Mouse (Mus musculus) embryo, embryonic 11.5 days (tissue): ENCODE data around the gene Prrt1.

Experiments used
- DNase-seq: peaks from one replicate; pipeline ENCODE4 v3.0.0-alpha.2; 2012; ENCODE audit warnings: low read depth, low spot score

Gene Prrt1

GRCm38 (mm10) chr17:34649106-34649864 is 20.0 kb downstream of the Prrt1 start:
- DNase-seq, result no peak

- no peak for DNase-seq
These were observed 21.4 kb downstream of the Prrt1 start for GRCm38 (mm10) chr17:34650781-34651180.

DNA sequence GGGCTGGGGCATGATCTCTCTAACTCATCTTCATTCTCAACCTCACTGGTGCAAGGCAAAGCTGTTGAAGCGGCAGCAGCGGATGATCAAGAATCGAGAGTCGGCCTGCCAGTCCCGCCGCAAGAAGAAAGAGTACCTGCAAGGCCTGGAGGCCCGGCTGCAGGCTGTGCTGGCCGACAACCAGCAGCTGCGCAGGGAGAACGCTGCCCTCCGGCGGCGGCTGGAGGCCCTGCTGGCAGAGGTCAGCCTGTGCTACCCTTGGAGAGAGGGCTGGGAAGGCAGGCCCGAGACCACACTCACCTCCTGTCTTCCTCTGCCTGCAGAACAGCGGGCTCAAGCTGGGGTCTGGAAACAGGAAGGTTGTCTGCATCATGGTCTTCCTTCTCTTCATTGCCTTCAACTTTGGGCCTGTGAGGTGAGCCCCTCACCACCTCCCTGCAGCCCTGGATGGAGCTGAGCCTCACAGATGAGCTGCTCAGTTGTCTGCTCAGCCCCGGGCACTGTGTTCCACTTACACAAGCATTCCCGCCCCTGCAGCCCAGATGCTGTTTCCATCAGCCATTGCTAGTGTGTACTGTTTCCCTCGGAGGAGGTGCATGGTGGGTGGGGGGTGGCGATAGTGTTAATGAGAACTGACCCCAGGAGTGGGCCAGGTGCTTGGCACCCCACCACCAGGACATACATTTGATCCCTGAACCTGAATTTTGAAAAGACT is 22.3 kb downstream of the Prrt1 start:
- no peak for DNase-seq

- no peak for DNase-seq
These were observed 23.2 kb downstream of the Prrt1 start for GRCm38 (mm10) chr17:34652546-34652945.

GRCm38 (mm10) chr17:34652985-34653384 is 23.7 kb downstream of the Prrt1 start:
- no peak for DNase-seq

DNA sequence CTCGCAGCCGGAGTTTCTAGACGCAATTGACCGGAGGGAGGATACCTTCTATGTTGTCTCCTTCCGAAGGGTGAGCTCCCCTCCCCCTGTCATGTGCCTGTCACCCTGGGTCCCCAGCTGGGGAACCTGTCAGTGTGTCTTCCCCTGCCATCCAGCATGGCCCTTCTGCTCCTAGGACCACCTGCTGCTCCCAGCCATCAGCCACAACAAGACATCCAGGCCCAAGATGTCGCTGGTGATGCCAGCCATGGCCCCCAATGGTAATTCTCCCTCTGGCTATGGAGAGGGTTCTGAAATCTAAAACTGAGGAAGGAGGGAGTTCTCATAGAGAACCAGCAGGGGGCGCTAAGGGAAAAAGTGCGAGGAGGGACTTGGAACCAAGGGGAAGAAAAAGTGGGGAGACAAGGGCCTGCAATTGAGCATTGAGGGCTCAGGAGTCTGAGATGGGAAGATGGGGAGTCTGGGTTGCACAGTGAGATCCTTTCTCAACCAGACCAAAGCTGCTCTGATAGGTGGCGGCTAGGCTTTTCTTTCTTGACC is 24.5 kb downstream of the Prrt1 start:
- peak; percentile 54 for DNase-seq

DNA sequence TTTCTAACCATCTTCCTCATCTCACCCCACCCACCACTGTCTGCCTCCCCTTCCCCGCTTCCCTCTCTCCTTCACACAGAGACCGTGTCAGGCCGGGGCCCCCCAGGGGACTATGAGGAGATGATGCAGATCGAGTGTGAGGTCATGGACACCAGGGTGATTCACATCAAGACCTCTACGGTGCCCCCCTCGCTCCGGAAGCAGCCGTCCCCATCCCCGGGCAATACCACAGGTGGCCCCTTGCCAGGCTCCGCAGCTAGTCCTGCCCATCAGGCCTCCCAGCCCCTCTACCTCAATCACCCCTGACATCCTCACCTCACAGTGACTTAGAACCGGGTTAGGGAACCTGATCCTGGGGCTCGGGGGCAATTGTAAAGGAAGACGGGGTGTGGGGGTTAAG is 25.1 kb downstream of the Prrt1 start:
- DNase-seq, result no peak

GRCm38 (mm10) chr17:34655160-34655559 is 25.8 kb downstream of the Prrt1 start:
- no peak for DNase-seq

DNA sequence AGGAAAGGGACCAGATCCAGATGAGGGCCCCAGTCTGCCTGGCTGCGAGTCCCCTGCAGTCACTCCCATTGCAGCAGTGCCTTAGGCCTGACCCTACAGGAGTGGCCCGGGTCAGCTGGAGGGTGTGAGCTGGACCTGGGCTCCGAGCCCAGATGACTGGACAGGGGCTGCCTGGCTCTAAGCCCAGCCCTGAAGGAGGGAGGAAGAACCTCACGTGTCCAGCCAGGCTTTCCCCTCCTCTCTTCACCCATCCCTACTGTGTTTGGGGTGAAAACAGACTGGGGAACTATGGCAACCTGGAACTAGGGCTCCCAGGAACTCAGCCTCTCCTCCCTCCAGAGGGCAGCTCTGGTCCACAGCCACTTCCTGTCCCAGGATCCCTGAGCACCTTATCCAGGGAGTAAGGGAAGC is 26.3 kb downstream of the Prrt1 start:
- no peak for DNase-seq

GRCm38 (mm10) chr17:34656666-34657065 is 27.3 kb downstream of the Prrt1 start:
- no peak for DNase-seq

- no peak for DNase-seq
These were observed 27.9 kb downstream of the Prrt1 start for GRCm38 (mm10) chr17:34657271-34657670.

DNA sequence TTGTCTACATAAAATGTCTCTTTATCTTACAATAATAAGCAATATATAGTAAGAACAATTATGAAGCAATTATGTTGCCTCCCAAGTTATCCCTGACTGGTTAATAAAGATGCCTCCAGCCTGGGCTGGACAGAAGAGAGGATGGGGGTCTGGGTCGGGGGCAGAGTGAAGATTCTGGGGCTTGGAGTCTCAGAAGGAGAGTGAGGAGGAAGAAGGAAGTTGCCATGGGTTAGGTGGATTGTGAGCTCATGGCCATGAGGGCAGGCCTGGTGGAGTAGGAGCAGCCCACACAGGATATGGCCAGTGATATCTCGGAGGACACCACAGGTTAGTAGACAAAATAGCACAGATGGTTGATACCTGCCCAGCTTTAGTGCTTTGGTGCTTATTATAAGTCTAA is 28.8 kb downstream of the Prrt1 start:
- DNase-seq, result no peak

GRCm38 (mm10) chr17:34658591-34658990 is 29.3 kb downstream of the Prrt1 start:
- DNase-seq, result no peak

DNA sequence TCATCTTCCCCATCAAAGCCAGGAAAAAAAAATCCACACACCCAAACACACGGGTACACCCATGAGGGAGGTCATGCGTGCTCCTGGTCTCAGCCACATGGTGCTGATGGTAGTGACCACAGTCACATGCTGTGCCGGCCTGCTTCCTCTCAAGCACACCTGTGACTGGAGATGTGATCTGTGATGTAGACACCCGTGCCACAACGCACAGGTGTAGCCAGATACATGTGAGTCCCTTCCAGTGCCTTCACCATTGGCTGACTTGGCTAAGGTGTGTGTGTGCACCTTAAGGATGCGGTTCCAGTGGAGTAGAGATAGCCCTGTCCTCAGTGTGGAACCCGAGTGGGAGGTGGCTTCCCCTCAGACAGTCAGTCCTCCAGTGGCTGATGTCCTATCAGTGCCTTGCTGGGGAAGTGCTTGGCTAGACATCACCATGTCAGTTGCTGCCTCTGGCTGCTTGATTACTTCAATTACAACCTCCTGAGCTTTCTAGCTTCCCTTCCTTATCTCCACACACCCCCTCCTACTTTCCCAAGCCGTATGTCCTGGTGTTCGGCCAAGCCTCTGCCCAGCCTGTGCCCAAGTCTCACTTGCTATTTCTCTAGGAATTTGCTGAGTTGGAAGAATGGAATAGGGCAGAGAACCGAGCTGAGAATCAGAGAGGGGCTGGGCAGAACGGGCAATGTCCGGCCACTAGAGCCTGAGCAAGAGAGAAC is 30.0 kb downstream of the Prrt1 start:
- DNase-seq, result no peak

DNA sequence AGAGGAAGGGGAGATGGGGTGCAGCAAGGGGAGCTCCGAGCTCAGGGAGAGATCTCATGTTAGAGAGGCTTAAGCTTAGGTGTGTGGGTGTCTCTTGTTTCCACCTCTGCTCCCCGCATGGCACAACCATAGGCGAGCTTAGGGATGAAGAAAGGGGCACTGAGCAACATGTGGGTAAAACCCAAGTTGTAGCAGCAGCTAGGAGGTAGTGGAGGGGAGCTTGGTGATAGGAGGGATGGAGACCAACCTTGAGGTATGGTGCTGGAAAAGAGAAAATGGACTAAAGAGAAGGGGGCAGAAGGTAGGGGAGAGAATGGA is 30.5 kb downstream of the Prrt1 start:
- no peak for DNase-seq

GRCm38 (mm10) chr17:34660259-34660820 is 31.0 kb downstream of the Prrt1 start:
- no peak for DNase-seq

- DNase-seq, result no peak
These were observed 31.8 kb downstream of the Prrt1 start for GRCm38 (mm10) chr17:34661121-34661591.

DNA sequence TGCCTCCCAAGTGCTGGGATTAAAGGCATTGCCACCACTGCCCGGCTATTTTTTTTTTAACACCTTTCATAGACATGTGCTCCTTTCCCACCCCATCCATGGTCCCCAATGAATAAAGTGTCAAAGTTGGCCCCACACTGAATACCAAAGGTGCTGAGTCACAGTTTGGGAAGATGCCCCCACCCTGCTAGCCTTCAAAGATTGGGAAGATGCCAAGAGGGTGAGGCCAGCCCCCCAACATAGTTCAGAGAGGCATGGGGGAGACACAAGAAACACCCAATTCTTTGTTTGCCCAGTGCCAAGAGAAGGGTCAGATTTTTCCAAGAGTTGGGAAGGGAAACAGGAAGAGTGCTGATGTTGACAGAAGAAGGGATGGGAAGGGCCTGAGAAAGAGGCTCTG is 33.1 kb downstream of the Prrt1 start:
- DNase-seq, result no peak

DNA sequence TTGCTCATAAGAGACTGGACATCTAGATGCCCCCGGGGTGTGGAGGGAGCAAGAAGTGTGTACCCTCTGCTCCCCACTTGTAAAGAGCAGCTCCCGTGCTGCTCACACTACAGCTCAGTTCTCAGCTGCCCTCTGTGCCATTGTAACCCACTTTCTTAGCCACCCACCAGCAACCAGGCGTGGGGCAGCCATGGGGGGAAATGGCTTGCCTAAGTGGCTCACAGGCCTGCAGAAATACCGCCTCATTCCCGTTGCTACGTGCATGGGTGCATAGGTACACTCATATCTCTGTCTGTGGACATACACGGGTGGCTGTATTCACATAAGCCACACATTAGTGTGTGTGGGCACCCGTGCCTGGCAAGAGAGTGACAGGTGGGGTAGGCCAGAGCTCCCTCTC is 33.6 kb downstream of the Prrt1 start:
- no peak for DNase-seq

- DNase-seq, result no peak
These were observed 34.2 kb downstream of the Prrt1 start for GRCm38 (mm10) chr17:34663558-34663957.

- DNase-seq, result no peak
These were observed 35.1 kb downstream of the Prrt1 start for GRCm38 (mm10) chr17:34664472-34664871.

GRCm38 (mm10) chr17:34670235-34670634 is 40.9 kb downstream of the Prrt1 start, which contains the start of gene Tnxb:
Gene Tnxb (plus strand): TSS chr17:34670535.
- DNase-seq, result no peak
